Mouse (Mus musculus): ENCODE data around the gene Rab8a.

Gene Rab8a

GRCm38 (mm10) chr8:72210710-72211109, 49.7 kb downstream of the Rab8a start:
- in situ Hi-C loops (cut with MseI, MboI) = loop anchor here in 1 of 2 experiments (25.0 kb wide), 1 partner anchor 1073 kb away; no protein-coding TSS in a partner anchor

- in situ Hi-C loops (cut with MseI, MboI) = loop anchor here in 1 of 2 experiments (25.0 kb wide), 1 partner anchor 1075 kb away; no protein-coding TSS in a partner anchor
Measured at GRCm38 (mm10) chr8:72211846-72212245, 50.8 kb downstream of the Rab8a start.

- in situ Hi-C loops (cut with MseI, MboI) = loop anchor here in 1 of 2 experiments (25.0 kb wide), 1 partner anchor 1075 kb away; no protein-coding TSS in a partner anchor
Measured at GRCm38 (mm10) chr8:72212751-72213150, 51.8 kb downstream of the Rab8a start, which contains the start of gene Cib3. Cib3 (minus strand) TSS chr8:72212837.

GRCm38 (mm10) chr8:72213536-72213935, 52.5 kb downstream of the Rab8a start, which contains the start of gene Gm11034:
Gm11034 (minus strand) TSS chr8:72213636.
- in situ Hi-C loops (cut with MseI, MboI) = loop anchor here in 1 of 2 experiments (25.0 kb wide), 1 partner anchor 1076 kb away; no protein-coding TSS in a partner anchor

GRCm38 (mm10) chr8:72215060-72215459, 54.1 kb downstream of the Rab8a start:
- in situ Hi-C loops (cut with MseI, MboI) = loop anchor here in 1 of 2 experiments (25.0 kb wide), 1 partner anchor 1078 kb away; no protein-coding TSS in a partner anchor

GRCm38 (mm10) chr8:72215871-72216270, 54.9 kb downstream of the Rab8a start:
- in situ Hi-C loops (cut with MseI, MboI) = loop anchor here in 1 of 2 experiments (25.0 kb wide), 1 partner anchor 1079 kb away; no protein-coding TSS in a partner anchor

GRCm38 (mm10) chr8:72218781-72219540, 58.0 kb downstream of the Rab8a start:
- in situ Hi-C loops (cut with MseI, MboI) = loop anchor here in 1 of 2 experiments (25.0 kb wide), 1 partner anchor 1082 kb away; no protein-coding TSS in a partner anchor

- in situ Hi-C loops (cut with MseI, MboI) = loop anchor here in 1 of 2 experiments (25.0 kb wide), 1 partner anchor 1082 kb away; no protein-coding TSS in a partner anchor
Measured at GRCm38 (mm10) chr8:72219541-72220363, 58.8 kb downstream of the Rab8a start, which contains the start of gene Fam32a. Fam32a (plus strand) TSS chr8:72219730.

GRCm38 (mm10) chr8:72220758-72221157, 59.8 kb downstream of the Rab8a start:
- in situ Hi-C loops (cut with MseI, MboI) = loop anchor here in 1 of 2 experiments (25.0 kb wide), 1 partner anchor 1083 kb away; no protein-coding TSS in a partner anchor

- in situ Hi-C loops (cut with MseI, MboI) = loop anchor here in 1 of 2 experiments (25.0 kb wide), 1 partner anchor 1085 kb away; no protein-coding TSS in a partner anchor
Measured at GRCm38 (mm10) chr8:72222656-72223055, 61.7 kb downstream of the Rab8a start.
